Mouse (Mus musculus) stomach, embryonic 14.5 days (tissue): ENCODE results near the gene Podxl2. TPM values are rescaled to one million over a fixed set of nuclear protein-coding genes. Genes with fewer than 3 reads are reported as not detected.

Experiments
- ATAC-seq: fragments of 200-750 bp; cut with Nextera tagmentation; 2 replicates; pipeline ENCODE4 v1.8.0; 2017; ENCODE audit warnings: low read depth, moderate TSS enrichment; ENCODE audit not compliant: insufficient number of reproducible peaks, insufficient read depth, low FRiP score
- H3K27ac ChIP-seq: fragments of 300-500 bp; sonication (generic); 2 replicates; pipeline ENCODE4 v1.5.1; 2014; ENCODE audit warnings: mild to moderate bottlenecking, low read length, moderate library complexity, mixed read lengths
- H3K27me3 ChIP-seq: fragments of 300-500 bp; sonication (generic); 2 replicates; pipeline ENCODE4 v1.6.1; 2014; ENCODE audit warnings: low read length, control low read depth, mixed read lengths; ENCODE audit not compliant: control insufficient read depth, insufficient read depth
- H3K36me3 ChIP-seq: fragments of 300-500 bp; sonication (generic); 2 replicates; pipeline ENCODE4 v1.6.1; 2014; ENCODE audit warnings: mild to moderate bottlenecking, control low read depth, low read length, moderate library complexity, mixed read lengths; ENCODE audit not compliant: control insufficient read depth, insufficient read depth
- H3K4me1 ChIP-seq: fragments of 300-500 bp; sonication (generic); 2 replicates; pipeline ENCODE4 v1.6.1; 2014; ENCODE audit warnings: low read length, control low read depth, mixed read lengths; ENCODE audit not compliant: control insufficient read depth, insufficient read depth
- H3K4me2 ChIP-seq: fragments of 300-500 bp; sonication (generic); replicated peaks from 2 replicates; pipeline ENCODE4 v1.6.1; 2014; ENCODE audit warnings: low read depth, low read length, control low read depth
- H3K4me3 ChIP-seq: fragments of 300-500 bp; sonication (generic); 2 replicates; pipeline ENCODE4 v1.5.1; 2014; ENCODE audit warnings: low read depth, low read length, control low read depth
- H3K9ac ChIP-seq: fragments of 300-500 bp; sonication (generic); replicated peaks from 2 replicates; pipeline ENCODE4 v1.6.1; 2014; ENCODE audit warnings: low read depth, mild to moderate bottlenecking, control low read depth, low read length, moderate library complexity, mixed read lengths
- H3K9me3 ChIP-seq: fragments of 300-500 bp; sonication (generic); 2 replicates; pipeline ENCODE4 v1.6.1; 2016; ENCODE audit warnings: low read depth, low read length, control low read depth; ENCODE audit not compliant: control insufficient read depth
- WGBS: fragments of 180-500 bp; shearing (Covaris S2); extraction: QIAGEN DNeasy Blood & Tissue Kit; methylation state at CpG from one replicate; pipeline ENCODE4 v1.1.7; 2014; 5-methylcytosine and 5-hydroxymethylcytosine counted together
- polyA plus RNA-seq: library from polyadenylated mRNA; unstranded; fragments of >200 nt; fragmentation: Nextera tagmentation; extraction: Ambion mirVana; gene quantifications from 2 replicates; pipeline ENCODE4 v1.2.1, GENCODE M21; 2014

The Podxl2 gene
- polyA plus RNA-seq, 1 experiment from 2014 or later, result 85.3 TPM

DNA sequence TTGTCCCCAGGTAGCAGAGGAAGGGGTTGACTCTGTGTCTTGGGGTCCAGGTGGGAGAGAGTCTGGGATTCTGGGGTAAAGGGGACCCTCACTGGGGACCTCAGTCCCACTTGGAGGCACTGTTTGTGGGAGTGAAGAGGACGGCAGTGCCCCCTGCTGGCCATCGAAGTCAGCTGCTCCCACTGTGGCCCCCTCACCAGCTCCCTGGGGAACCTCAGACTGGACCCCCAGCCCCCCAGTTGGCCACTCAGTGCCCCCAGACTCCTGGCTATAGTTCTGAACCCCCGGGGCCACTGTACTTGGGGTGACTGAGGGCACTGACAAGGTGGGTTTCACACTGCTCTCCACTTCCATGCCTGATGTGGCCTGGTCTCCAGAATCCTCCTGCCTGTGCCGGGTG is 25.6 kb downstream of the Podxl2 start:
- Histone ChIP-seq H3K27me3 (no peaks in the 10 kb centered on the region), H3K4me3 (no peak overlapping the region), H3K36me3 (no peaks in the 10 kb centered on the region; the same call in 1 of the 2 replicates), H3K9me3 (no peaks in the 10 kb centered on the region), H3K27ac (no peak overlapping the region), H3K9ac (no peak overlapping the region), H3K4me1 (no peaks in the 10 kb centered on the region), H3K4me2 (no peak overlapping the region)
- 54% methylated on average over 4 of the region's 4 CpGs for WGBS
- ATAC-seq, result no peak

DNA sequence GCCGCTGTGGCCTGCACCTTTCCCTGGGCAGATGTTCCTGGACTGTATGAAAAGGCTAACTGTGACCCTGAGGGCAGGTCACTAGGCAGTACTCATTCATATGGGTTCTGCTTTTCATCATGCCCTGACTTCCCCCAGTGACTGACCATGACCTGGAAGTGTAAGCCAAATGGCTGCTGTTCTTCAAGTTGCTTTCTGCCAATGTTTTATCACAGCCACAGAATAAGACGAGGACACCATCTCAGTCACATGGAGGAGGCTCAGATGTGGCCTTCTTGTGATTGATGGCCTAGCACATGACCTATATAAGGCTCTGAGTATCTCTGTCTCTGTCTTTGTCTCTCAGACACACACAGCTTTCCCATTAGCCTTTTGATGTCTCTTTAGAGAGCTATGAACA is 27.3 kb downstream of the Podxl2 start:
- ATAC-seq, result no peak
- Histone ChIP-seq H3K4me1 (peaks cover 9% of the 10 kb centered on the region; the same call in 1 of the 2 replicates), H3K36me3 (no peaks in the 10 kb centered on the region; the same call in 1 of the 2 replicates), H3K9ac (no peak overlapping the region), H3K27me3 (no peaks in the 10 kb centered on the region), H3K4me2 (no peak overlapping the region), H3K4me3 (no peak overlapping the region), H3K27ac (no peak overlapping the region), H3K9me3 (no peaks in the 10 kb centered on the region)
- 54% methylated on average over 2 of the region's 2 CpGs for WGBS

DNA sequence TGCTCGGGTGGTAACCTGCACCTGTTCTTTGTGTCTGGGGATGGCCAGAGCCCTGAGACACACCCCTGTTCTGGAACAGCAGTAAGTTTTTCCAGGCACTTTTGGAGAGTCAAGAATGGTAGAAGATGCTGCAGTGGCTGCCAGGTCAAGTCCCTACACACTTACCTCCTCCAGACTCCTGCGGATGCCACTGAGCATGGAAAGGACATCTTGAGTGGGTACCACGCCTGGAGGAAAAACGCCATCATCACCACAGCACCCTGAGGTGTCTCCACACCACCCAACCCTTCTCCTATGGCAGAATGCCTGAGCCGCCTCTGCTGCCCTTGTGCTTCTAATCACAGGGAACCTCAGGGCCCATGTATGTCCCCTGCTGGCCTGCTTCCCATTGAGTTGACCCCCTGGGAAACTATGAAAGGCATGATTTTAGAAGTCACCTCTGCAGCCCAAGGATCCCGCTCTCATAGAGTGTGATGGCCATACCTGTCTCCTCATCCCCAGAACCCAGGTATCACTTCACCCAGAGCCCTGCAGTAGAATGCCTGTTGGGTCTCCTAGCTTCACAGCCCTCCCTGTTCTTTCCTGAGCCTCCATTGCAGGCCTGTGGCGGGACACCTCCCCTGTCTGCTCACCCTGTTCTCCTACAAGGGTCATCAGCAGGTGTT is 29.8 kb downstream of the Podxl2 start:
- ATAC-seq, result no peak
- H3K4me1 ChIP-seq, result peaks cover 17% of the 10 kb centered on the region
- no peaks in the 10 kb centered on the region; the same call in 1 of the 2 replicates for H3K36me3 ChIP-seq
- H3K4me2 ChIP-seq, result no peak overlapping the region
- no peaks in the 10 kb centered on the region for H3K9me3 ChIP-seq
- H3K9ac ChIP-seq, result no peak overlapping the region
- no peak overlapping the region for H3K4me3 ChIP-seq
- 89% methylated on average over 7 of the region's 7 CpGs for WGBS
- H3K27me3 ChIP-seq, result no peaks in the 10 kb centered on the region
- H3K27ac ChIP-seq, result no peak overlapping the region

DNA sequence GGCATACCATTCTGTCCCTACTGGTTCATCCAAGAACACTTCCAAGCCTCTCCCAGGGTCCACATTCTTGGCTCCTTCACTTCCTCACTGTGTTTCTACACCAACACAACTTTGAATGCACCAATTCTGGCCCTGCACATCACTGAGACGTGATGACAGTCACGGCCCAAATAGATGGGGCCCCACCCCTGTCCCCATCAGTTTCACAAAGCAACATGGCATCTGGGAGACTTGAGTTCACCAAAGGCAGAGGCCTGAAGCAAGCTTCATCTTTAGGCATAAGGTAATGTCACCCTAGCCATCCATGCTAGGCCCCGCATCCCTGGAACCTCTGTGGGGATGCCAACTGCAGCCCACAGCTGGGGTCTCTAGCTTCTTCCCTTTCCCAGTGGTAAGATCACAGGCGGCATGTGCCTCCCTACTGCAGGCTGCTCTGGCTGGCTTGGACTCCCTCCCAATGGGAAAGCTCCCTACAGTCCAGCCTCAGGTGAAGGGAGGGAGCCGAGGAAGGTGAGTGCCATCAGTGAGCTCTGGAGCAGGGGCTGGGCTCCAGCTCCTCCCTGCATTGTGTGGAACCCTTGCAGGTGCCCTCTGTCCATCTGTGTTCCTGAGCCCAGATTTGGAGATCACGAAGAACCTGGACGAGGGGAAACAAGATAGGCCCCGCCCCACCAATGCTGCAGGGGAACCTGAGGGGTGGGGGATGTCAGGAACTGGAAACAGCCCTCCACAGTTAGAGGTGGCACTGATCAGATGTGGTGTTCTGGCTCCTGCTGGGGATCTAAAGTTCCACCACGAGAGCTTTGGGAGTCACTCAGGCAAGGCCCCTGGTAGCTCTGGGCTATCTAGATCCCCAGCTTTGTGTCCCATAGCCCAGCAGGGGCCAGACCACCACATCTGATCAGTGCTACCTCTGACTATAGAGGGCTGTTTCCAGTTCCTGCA is 30.8 kb downstream of the Podxl2 start:
- no peaks in the 10 kb centered on the region for H3K27me3 ChIP-seq
- no peaks in the 10 kb centered on the region for H3K9me3 ChIP-seq
- ATAC-seq, result no peak
- WGBS, result 83% methylated on average over 9 of the region's 9 CpGs
- no peak overlapping the region for H3K27ac ChIP-seq
- peaks cover 17% of the 10 kb centered on the region for H3K4me1 ChIP-seq
- H3K36me3 ChIP-seq, result peaks cover 5% of the 10 kb centered on the region
- no peak overlapping the region for H3K4me2 ChIP-seq
- no peak overlapping the region for H3K9ac ChIP-seq
- H3K4me3 ChIP-seq, result no peak overlapping the region

DNA sequence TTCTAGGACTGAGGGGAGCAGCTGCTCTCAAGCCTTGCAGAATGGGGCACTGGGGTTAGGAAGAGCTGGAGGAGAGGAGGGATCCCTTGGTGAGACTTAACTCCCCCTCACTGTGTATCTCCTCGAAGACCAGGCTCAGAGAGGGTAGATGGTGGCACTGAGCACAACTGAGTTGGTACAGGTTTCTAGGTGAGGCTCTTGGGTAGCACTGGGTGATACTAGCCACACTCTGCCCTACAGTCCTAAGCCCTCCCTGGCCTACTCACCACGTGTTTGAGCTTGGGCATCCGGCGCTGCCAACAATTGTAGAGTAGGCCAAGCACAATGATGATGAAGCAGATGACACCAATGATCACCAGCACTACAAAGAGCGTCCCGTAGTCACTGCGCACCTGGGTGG is 31.6 kb downstream of the Podxl2 start:
- Histone ChIP-seq H3K4me2 (peak overlapping the region; percentile 81), H3K27me3 (no peaks in the 10 kb centered on the region), H3K36me3 (peaks cover 13% of the 10 kb centered on the region), H3K9ac (peak overlapping the region; percentile 80; the same call in 1 of the 2 replicates), H3K4me1 (peaks cover 17% of the 10 kb centered on the region), H3K9me3 (no peaks in the 10 kb centered on the region), H3K4me3 (peak overlapping the region; percentile 80), H3K27ac (no peak overlapping the region)
- ATAC-seq, result no peak
- WGBS, result 74% methylated on average over 7 of the region's 7 CpGs

DNA sequence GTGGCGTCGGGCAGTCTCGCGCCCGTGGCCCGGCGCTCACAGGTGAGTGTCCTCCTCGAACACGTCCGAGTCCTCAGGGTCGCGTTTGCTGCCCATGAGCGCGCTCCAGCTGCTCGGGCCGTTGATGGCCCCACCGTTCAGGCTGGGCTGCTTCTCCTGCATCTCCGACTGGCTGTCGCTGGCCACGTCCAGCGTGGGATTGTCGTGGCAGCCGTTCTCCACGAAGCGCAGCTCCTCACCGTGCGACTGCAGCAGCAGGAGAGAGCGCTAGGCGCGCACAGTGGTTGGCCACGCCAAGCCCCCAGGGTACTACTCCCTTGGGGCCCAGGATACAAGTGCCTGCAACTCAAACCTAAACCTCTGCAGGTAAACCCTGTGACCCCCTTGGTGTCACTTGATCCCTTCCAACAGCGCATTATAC is 32.1 kb downstream of the Podxl2 start:
- Histone ChIP-seq H3K9ac (peak overlapping the region; percentile 80), H3K27me3 (no peaks in the 10 kb centered on the region), H3K9me3 (no peaks in the 10 kb centered on the region), H3K4me2 (peak overlapping the region; percentile 81), H3K4me1 (peaks cover 17% of the 10 kb centered on the region), H3K4me3 (peak overlapping the region; percentile 80), H3K36me3 (peaks cover 18% of the 10 kb centered on the region), H3K27ac (peak overlapping the region; percentile 77)
- 1% methylated on average over 30 of the region's 32 CpGs for WGBS
- ATAC-seq, result peak; percentile 1; the same call in 1 of the 2 replicates

DNA sequence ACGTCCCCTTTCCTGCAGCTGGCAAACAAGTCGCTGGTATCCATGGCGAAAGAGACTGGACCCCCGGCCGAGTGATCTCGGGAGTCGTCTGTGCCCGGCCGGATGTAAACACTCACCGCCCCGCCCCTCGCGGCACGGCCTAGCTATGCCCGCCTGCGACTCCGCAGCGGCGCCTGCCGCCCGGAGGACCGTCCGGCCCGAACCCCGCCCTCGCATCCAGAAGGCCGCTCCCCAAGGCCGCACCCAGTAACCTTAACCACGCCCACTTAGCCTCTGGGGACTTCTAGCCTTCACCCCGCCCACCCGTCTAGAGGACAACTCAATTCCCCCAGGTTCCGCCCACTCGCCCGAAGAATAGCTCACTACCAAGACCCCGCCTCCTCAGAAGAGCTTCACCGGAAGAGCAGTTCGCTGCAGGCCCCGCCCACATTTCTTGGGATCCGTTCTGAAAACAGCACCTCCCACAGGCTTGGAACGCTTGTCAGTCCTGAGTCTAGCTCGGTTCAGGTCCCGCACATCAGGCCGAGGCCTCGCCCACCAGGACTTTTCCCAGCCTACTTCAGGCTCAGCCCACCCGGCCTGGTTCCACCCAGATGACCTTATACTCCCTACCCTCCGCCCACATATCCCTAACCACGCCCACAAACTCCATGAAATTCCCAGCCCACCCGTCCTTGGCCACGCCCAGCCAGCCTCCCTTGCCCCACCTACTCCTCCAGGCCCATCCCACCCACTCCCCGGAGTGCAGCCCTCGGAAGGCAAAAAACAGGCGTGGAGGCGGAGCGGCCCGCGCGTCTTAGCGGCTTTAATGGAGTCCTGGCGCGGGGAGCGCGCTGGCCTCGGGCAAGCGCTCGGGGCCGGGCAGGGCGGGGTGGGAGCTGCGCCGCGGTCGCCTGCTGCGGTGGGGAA is 32.8 kb downstream of the Podxl2 start, which contains the start of gene Abtb1:
Abtb1 (minus strand) TSS at position 204 of the 909 bp plus-strand sequence.
- peak within 1 kb of the TSS; percentile 80 for H3K9ac ChIP-seq

DNA sequence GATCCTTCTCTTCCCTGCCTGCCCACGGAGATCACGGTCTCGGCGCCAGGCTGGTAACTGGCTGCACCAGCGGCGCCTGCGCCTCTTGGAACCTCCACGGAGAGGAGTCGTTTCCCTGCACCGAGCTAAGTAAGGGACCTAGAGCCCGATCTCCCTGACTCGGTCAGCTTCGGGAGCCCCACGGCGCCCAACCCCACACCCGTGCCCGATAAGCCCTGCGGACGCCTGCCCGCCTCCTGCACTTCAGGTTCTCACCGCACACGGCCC is 33.4 kb downstream of the Podxl2 start:
- Histone ChIP-seq H3K9ac (peak overlapping the region; percentile 73), H3K27ac (peak overlapping the region; percentile 75), H3K36me3 (peaks cover 18% of the 10 kb centered on the region), H3K27me3 (no peaks in the 10 kb centered on the region), H3K9me3 (no peaks in the 10 kb centered on the region), H3K4me1 (peaks cover 17% of the 10 kb centered on the region), H3K4me2 (peak overlapping the region; percentile 85), H3K4me3 (peak overlapping the region; percentile 80)
- under 1% methylated on average over 22 of the region's 22 CpGs for WGBS
- no peak for ATAC-seq

More for the DNA sequence above, 32.8 kb downstream of the Podxl2 start, which contains the start of gene Abtb1:
- peak within 1 kb of the TSS; percentile 80 for H3K4me3 ChIP-seq
- no peaks in the 10 kb centered on the region for H3K27me3 ChIP-seq
- H3K4me2 ChIP-seq, result peak within 1 kb of the TSS; percentile 85
- ATAC-seq, result peak; percentile 97
- H3K4me1 ChIP-seq, result peaks cover 17% of the 10 kb centered on the region
- peaks cover 18% of the 10 kb centered on the region for H3K36me3 ChIP-seq
- H3K9me3 ChIP-seq, result no peaks in the 10 kb centered on the region
- H3K27ac ChIP-seq, result peak within 1 kb of the TSS; percentile 77
- under 1% methylated on average over 67 of the region's 72 CpGs for WGBS
